Mouse (Mus musculus): ENCODE measurements around the gene Gm29797. TPM values are rescaled to one million over a fixed set of nuclear protein-coding genes. Genes with fewer than 3 reads are reported as not detected.

The Gm29797 gene
- total and polyA plus RNA-seq, 2 experiments from 2014 or later, result not detected

DNA sequence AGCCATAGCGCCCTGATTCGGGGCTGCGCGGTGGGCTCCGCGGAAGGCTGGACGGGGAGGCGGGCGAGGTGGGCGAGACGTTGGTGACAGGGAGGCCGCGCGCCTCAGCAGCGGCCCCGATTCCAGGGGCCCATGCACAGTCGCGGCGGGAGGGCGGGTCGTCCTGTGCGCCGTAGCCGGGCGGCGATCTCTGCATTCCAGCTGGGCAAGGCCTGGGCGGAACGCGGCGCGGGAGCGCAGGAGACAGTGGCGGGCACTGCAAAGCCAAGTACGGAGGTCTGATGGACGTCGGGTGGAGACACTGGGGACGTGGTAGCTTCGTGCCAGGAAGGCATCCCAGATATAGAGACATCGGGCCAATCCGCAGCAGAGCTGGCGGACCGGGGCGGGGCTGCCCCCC is 14.5 kb downstream of the Gm29797 start, which contains the start of gene Sox18:
Gene Sox18, minus strand, starts transcription at position 315 of the 400 bp plus-strand sequence.
- peaks cover 31% of the 10 kb centered on the region for H3K27me3 ChIP-seq (ENCODE audit: insufficient read depth, low read length)
- ATAC-seq (0 out of 2 replicates have a peak, but pooled peaks have one; percentile 21), DNase-seq (ENCODE audit: low spot score) (no peak)
- peak within 1 kb of the TSS; percentile 42 for H3K4me3 ChIP-seq (ENCODE audit: low read length)
- H3K4me1 ChIP-seq (ENCODE audit: insufficient read depth, low read length), result peaks cover 24% of the 10 kb centered on the region
- no peaks in the 10 kb centered on the region; the same call in 1 of the 2 replicates for H3K36me3 ChIP-seq (ENCODE audit: insufficient read depth, low read length)
- no peak for TF ChIP-seq CTCF (IDR thresholded peaks at IDR 0.05; ENCODE audit: low read depth)
- peak within 1 kb of the TSS; percentile 44 for H3K9ac ChIP-seq (replicated peaks; ENCODE audit: low read length)
- under 1% methylated on average over 43 of the region's 43 CpGs for WGBS
- H3K9me3 ChIP-seq (ENCODE audit: low read length), result no peaks in the 10 kb centered on the region
- peak within 1 kb of the TSS; percentile 62 for H3K4me2 ChIP-seq (ENCODE audit: low read depth, low read length)
- H3K27ac ChIP-seq, result peak within 1 kb of the TSS; percentile 41; the same call in 1 of the 2 replicates

GRCm38 (mm10) chr2:181671984-181672383 is 15.2 kb downstream of the Gm29797 start:
- H3K4me2 ChIP-seq (ENCODE audit: low read depth, low read length), result peak overlapping the region; percentile 62; the same call in 1 of the 2 replicates
- no peak for ATAC-seq
- H3K27me3 ChIP-seq (ENCODE audit: insufficient read depth, low read length), result peaks cover 31% of the 10 kb centered on the region

DNA sequence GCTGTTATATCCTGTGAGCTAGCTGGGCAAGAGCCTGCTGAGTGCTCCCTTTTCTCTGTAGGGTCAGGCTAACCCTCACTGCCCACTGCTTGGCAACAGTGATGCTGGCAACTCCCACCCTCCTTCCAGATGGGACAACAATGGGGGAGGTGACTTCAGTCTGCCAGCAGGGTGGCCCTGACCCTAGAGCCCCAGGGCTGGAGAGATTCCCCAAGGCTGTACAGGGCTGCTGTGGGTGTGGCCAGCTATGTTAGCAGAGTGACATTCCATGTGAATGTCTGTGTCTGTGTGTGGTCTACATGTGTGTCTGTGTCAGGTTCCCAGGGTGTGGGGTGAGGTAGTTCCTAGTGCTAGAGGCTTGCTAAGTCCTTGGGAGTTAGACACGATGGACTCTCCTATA is 16.7 kb downstream of the Gm29797 start:
- no peak overlapping the region for H3K9ac ChIP-seq (replicated peaks; ENCODE audit: low read length)
- peak; percentile 22; the same call in 1 of the 2 replicates for ATAC-seq
- no peak for DNase-seq (ENCODE audit: low spot score)
- no peaks in the 10 kb centered on the region for H3K9me3 ChIP-seq (ENCODE audit: low read length)
- TF ChIP-seq CTCF (IDR thresholded peaks at IDR 0.05; ENCODE audit: low read depth), result no peak
- H3K4me2 ChIP-seq (ENCODE audit: low read depth, low read length), result no peak overlapping the region
- no peak overlapping the region for H3K4me3 ChIP-seq (ENCODE audit: low read length)
- peaks cover 31% of the 10 kb centered on the region for H3K27me3 ChIP-seq (ENCODE audit: insufficient read depth, low read length)
- WGBS, result 52% methylated on average over 1 of the region's 1 CpGs
- no peak overlapping the region; the same call in 1 of the 2 replicates for H3K27ac ChIP-seq
- peaks cover 32% of the 10 kb centered on the region for H3K4me1 ChIP-seq (ENCODE audit: insufficient read depth, low read length)
- no peaks in the 10 kb centered on the region; the same call in 1 of the 2 replicates for H3K36me3 ChIP-seq (ENCODE audit: insufficient read depth, low read length)

More at GRCm38 (mm10) chr2:181671984-181672383, 15.2 kb downstream of the Gm29797 start:
- no peak for DNase-seq (ENCODE audit: low spot score)
- peaks cover 30% of the 10 kb centered on the region for H3K4me1 ChIP-seq (ENCODE audit: insufficient read depth, low read length)
- H3K36me3 ChIP-seq (ENCODE audit: insufficient read depth, low read length), result no peaks in the 10 kb centered on the region; the same call in 1 of the 2 replicates
- TF ChIP-seq CTCF (IDR thresholded peaks at IDR 0.05; ENCODE audit: low read depth), result no peak
- H3K27ac ChIP-seq, result no peak overlapping the region
- no peak overlapping the region for H3K4me3 ChIP-seq (ENCODE audit: low read length)
- 34% methylated on average over 7 of the region's 7 CpGs for WGBS
- no peak overlapping the region; the same call in 1 of the 2 replicates for H3K9ac ChIP-seq (replicated peaks; ENCODE audit: low read length)
- no peaks in the 10 kb centered on the region for H3K9me3 ChIP-seq (ENCODE audit: low read length)

DNA sequence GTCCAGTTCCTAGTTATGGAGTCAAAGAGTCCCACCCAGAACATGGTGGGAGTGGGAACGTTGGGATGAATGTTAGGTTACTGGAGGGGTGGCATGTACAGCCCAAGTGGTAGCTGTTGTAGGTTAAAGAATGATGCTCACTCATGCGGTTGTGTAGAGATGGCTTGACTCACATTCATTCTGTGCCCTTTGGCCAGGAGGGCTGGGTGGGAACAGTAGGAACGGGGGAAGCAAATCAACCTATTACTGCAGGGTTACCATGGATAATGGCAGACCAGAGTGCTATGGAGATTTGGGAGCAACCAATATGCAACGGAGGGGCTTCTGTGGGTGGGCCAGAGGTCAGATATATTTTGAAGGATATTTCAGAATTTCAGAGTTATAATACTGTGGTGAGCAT is 18.1 kb downstream of the Gm29797 start:
- TF ChIP-seq CTCF (IDR thresholded peaks at IDR 0.05; ENCODE audit: low read depth), result no peak
- ATAC-seq, result no peak
- Histone ChIP-seq H3K4me3 (ENCODE audit: low read length) (no peak overlapping the region), H3K27me3 (ENCODE audit: insufficient read depth, low read length) (peaks cover 24% of the 10 kb centered on the region), H3K9me3 (ENCODE audit: low read length) (no peaks in the 10 kb centered on the region), H3K9ac (replicated peaks; ENCODE audit: low read length) (no peak overlapping the region), H3K36me3 (ENCODE audit: insufficient read depth, low read length) (no peaks in the 10 kb centered on the region), H3K27ac (peak overlapping the region; percentile 36; the same call in 1 of the 2 replicates), H3K4me1 (ENCODE audit: insufficient read depth, low read length) (peaks cover 32% of the 10 kb centered on the region), H3K4me2 (ENCODE audit: low read depth, low read length) (no peak overlapping the region)
- 76% methylated on average over 4 of the region's 4 CpGs for WGBS
- no peak for DNase-seq (ENCODE audit: low spot score)

DNA sequence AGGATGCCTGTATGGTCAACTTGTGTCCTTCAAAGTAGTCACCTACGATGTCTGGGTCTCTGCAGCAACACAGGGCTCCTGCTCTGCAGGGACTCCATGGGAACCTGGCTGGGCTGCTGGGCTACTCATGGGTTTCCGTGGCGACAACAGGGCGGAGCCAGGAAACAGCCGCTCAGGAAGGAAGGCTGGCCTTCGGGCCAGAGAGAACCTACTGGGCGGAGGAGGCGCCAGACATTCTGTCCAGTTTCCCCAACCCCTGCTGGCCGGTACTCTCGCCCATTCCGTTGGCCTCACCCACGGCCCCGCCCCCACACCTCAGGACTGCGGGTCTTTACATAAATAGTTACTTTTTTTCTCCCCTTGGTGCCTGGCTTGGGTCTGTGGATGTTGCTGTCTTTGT is 18.6 kb downstream of the Gm29797 start:
- no peak overlapping the region for H3K9ac ChIP-seq (replicated peaks; ENCODE audit: low read length)
- TF ChIP-seq CTCF (IDR thresholded peaks at IDR 0.05; ENCODE audit: low read depth), result no peak
- no peaks in the 10 kb centered on the region for H3K36me3 ChIP-seq (ENCODE audit: insufficient read depth, low read length)
- H3K4me1 ChIP-seq (ENCODE audit: insufficient read depth, low read length), result peaks cover 30% of the 10 kb centered on the region
- H3K27ac ChIP-seq, result peak overlapping the region; percentile 36; the same call in 1 of the 2 replicates
- ATAC-seq (peak; percentile 31; the same call in 1 of the 2 replicates), DNase-seq (ENCODE audit: low spot score) (peak; percentile 66)
- peak overlapping the region; percentile 38 for H3K4me2 ChIP-seq (ENCODE audit: low read depth, low read length)
- 3% methylated on average over 14 of the region's 14 CpGs for WGBS
- peaks cover 19% of the 10 kb centered on the region for H3K27me3 ChIP-seq (ENCODE audit: insufficient read depth, low read length)
- no peaks in the 10 kb centered on the region for H3K9me3 ChIP-seq (ENCODE audit: low read length)
- no peak overlapping the region for H3K4me3 ChIP-seq (ENCODE audit: low read length)

DNA sequence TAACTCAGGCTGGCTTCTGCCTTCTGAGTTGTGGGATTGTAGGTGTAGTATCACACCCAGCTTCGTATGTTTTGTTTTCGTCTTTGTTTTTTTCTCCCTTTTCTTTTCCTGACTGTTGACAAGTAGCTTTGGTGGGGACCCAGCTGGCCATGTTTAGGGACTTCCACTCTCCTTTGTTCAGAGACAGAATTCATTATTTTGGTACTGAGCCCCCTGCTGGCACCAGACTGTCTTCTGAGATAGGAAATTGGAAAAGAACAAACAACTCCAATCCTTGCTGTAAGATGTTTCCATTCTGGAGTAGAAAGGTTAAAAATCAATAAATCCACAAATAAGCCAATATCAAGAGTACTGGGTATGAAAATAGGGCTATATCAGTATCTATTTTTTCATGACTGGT is 19.6 kb downstream of the Gm29797 start:
- no peak overlapping the region for H3K4me2 ChIP-seq (ENCODE audit: low read depth, low read length)
- H3K36me3 ChIP-seq (ENCODE audit: insufficient read depth, low read length), result no peaks in the 10 kb centered on the region
- no peak overlapping the region for H3K9ac ChIP-seq (replicated peaks; ENCODE audit: low read length)
- H3K4me3 ChIP-seq (ENCODE audit: low read length), result no peak overlapping the region
- H3K27me3 ChIP-seq (ENCODE audit: insufficient read depth, low read length), result peaks cover 9% of the 10 kb centered on the region; the same call in 1 of the 2 replicates
- no peak for ATAC-seq
- H3K9me3 ChIP-seq (ENCODE audit: low read length), result no peaks in the 10 kb centered on the region
- TF ChIP-seq CTCF (IDR thresholded peaks at IDR 0.05; ENCODE audit: low read depth), result peak; percentile 45
- peak; percentile 55 for DNase-seq (ENCODE audit: low spot score)
- H3K4me1 ChIP-seq (ENCODE audit: insufficient read depth, low read length), result peaks cover 22% of the 10 kb centered on the region
- WGBS, result 17% methylated on average over 2 of the region's 2 CpGs
- H3K27ac ChIP-seq, result peak overlapping the region; percentile 8; the same call in 1 of the 2 replicates
